Mouse (Mus musculus) heart, adult 2 months (tissue): ENCODE measurements around the gene Olfr809.

Source experiments
- CTCF ChIP-seq: fragments of 200-600 bp; IDR thresholded peaks from 2 replicates; pipeline ENCODE4 v1.8.1; 2022; ENCODE audit warnings: antibody characterized with exemption, mild to moderate bottlenecking, moderate library complexity
- EP300 ChIP-seq: fragments of 200-500 bp; IDR thresholded peaks from 2 replicates; pipeline ENCODE4 v1.6.1; 2011; ENCODE audit warnings: low read depth, low read length, control low read depth; ENCODE audit not compliant: insufficient read depth
- POLR2A ChIP-seq: fragments of 200-500 bp; IDR thresholded peaks from 2 replicates; pipeline ENCODE4 v1.6.1; 2011; ENCODE audit warnings: mild to moderate bottlenecking, low read depth, low read length, control low read depth; ENCODE audit not compliant: insufficient read depth

- TF ChIP-seq CTCF (no peak), POLR2A (no peak), EP300 (no peak)
Measured at GRCm38 (mm10) chr10:129778123-129778522, 3.7 kb downstream of the Olfr809 start.
